Mouse (Mus musculus): ENCODE data around the gene Vps16. TPM values are rescaled to one million over a fixed set of nuclear protein-coding genes. Genes with fewer than 3 reads are reported as not detected.
A peak's percentile ranks its signal among the peaks of the same experiment; 100 is the strongest.

Vps16 gene
- polyA plus RNA-seq, 1 experiment from 2014 or later, result 35.2 TPM

DNA sequence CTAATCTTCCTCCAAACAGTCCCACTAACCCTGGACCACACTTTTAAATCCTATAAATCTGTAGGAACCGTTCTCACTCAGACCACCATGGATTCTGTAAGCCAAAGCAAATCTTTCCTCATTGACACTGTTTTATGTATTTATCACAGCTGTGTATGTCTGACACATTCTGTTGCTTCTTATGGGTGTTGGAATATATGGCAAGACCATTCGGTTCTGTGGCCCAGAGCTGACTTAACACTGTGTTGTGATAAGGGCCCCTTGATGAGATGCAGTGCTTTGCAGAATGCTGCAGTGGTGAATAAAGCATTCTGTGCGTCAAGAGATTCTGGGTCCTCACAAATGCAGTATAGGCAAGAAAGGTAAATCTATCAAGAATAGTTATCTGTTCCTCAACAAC, 8.0 kb downstream of the Vps16 start:
- no peak for TF ChIP-seq CTCF (IDR thresholded peaks at IDR 0.05; ENCODE audit: low read depth)
- H3K27ac ChIP-seq (ENCODE audit: low read depth, low read length), result no peak overlapping the region

DNA sequence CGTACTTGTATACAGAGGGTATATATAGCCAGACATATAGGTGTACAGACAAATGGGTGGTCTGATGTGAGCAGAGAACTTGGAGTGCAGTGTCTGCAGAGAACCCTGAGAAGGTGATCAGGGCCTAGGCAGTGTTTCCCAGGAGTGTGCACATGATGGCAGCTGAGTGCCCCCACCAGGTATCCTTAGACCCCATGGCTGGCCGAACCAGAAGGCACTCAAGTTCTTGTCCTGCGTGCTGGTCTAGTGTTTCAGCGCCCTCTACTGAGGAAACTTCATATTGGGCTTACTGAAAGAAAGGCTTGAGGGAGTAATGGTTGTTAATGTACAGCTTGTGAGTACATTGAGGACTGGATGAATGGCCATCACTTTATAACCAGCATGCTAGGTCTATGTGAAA, 9.0 kb downstream of the Vps16 start:
- Histone ChIP-seq H3K4me1 (replicated peaks; ENCODE audit: control insufficient read depth, insufficient read depth, low read length) (no peaks in the 10 kb centered on the region), H3K27ac (ENCODE audit: low read depth, low read length) (no peak overlapping the region), H3K9ac (ENCODE audit: low read depth, low read length) (no peak overlapping the region), H3K36me3 (ENCODE audit: control insufficient read depth, insufficient read depth) (peaks cover 9% of the 10 kb centered on the region), H3K9me3 (ENCODE audit: control insufficient read depth) (no peaks in the 10 kb centered on the region), H3K4me3 (ENCODE audit: low read depth, low read length) (no peak overlapping the region), H3K4me2 (replicated peaks; ENCODE audit: low read depth) (no peak overlapping the region), H3K27me3 (replicated peaks; ENCODE audit: control insufficient read depth, insufficient read depth, low read length) (no peaks in the 10 kb centered on the region)
- peak; percentile 81 for TF ChIP-seq CTCF (IDR thresholded peaks at IDR 0.05; ENCODE audit: low read depth)
- no peak for ATAC-seq
- 24% methylated on average over 4 of the region's 4 CpGs for WGBS

More for the DNA sequence above, 8.0 kb downstream of the Vps16 start:
- 83% methylated on average over 3 of the region's 3 CpGs for WGBS
- Histone ChIP-seq H3K9me3 (ENCODE audit: control insufficient read depth) (no peaks in the 10 kb centered on the region), H3K4me1 (replicated peaks; ENCODE audit: control insufficient read depth, insufficient read depth, low read length) (no peaks in the 10 kb centered on the region), H3K27me3 (replicated peaks; ENCODE audit: control insufficient read depth, insufficient read depth, low read length) (no peaks in the 10 kb centered on the region), H3K9ac (ENCODE audit: low read depth, low read length) (no peak overlapping the region), H3K4me2 (replicated peaks; ENCODE audit: low read depth) (no peak overlapping the region), H3K36me3 (ENCODE audit: control insufficient read depth, insufficient read depth) (no peaks in the 10 kb centered on the region), H3K4me3 (ENCODE audit: low read depth, low read length) (no peak overlapping the region)
- no peak for ATAC-seq

- H3K9ac ChIP-seq (ENCODE audit: low read depth, low read length), result no peak overlapping the region
- TF ChIP-seq CTCF (IDR thresholded peaks at IDR 0.05; ENCODE audit: low read depth), result no peak
- H3K27me3 ChIP-seq (replicated peaks; ENCODE audit: control insufficient read depth, insufficient read depth, low read length), result no peaks in the 10 kb centered on the region
- no peaks in the 10 kb centered on the region for H3K4me1 ChIP-seq (replicated peaks; ENCODE audit: control insufficient read depth, insufficient read depth, low read length)
- H3K4me2 ChIP-seq (replicated peaks; ENCODE audit: low read depth), result no peak overlapping the region
- no peak overlapping the region for H3K4me3 ChIP-seq (ENCODE audit: low read depth, low read length)
- H3K9me3 ChIP-seq (ENCODE audit: control insufficient read depth), result no peaks in the 10 kb centered on the region
- no peak overlapping the region for H3K27ac ChIP-seq (ENCODE audit: low read depth, low read length)
- ATAC-seq, result no peak
- WGBS, result 94% methylated on average over 1 of the region's 1 CpGs
- peaks cover 45% of the 10 kb centered on the region for H3K36me3 ChIP-seq (ENCODE audit: control insufficient read depth, insufficient read depth)
These were observed 12.6 kb downstream of the Vps16 start for GRCm38 (mm10) chr2:130436769-130437168.

GRCm38 (mm10) chr2:130438861-130439260, 14.7 kb downstream of the Vps16 start:
- no peaks in the 10 kb centered on the region for H3K27me3 ChIP-seq (replicated peaks; ENCODE audit: control insufficient read depth, insufficient read depth, low read length)
- H3K4me3 ChIP-seq (ENCODE audit: low read depth, low read length), result no peak overlapping the region
- H3K36me3 ChIP-seq (ENCODE audit: control insufficient read depth, insufficient read depth), result peaks cover 65% of the 10 kb centered on the region
- H3K9me3 ChIP-seq (ENCODE audit: control insufficient read depth), result no peaks in the 10 kb centered on the region
- no peak overlapping the region for H3K4me2 ChIP-seq (replicated peaks; ENCODE audit: low read depth)
- H3K9ac ChIP-seq (ENCODE audit: low read depth, low read length), result no peak overlapping the region
- TF ChIP-seq CTCF (IDR thresholded peaks at IDR 0.05; ENCODE audit: low read depth), result no peak
- H3K27ac ChIP-seq (ENCODE audit: low read depth, low read length), result no peak overlapping the region
- H3K4me1 ChIP-seq (replicated peaks; ENCODE audit: control insufficient read depth, insufficient read depth, low read length), result no peaks in the 10 kb centered on the region
- ATAC-seq, result no peak
- 87% methylated on average over 3 of the region's 3 CpGs for WGBS

DNA sequence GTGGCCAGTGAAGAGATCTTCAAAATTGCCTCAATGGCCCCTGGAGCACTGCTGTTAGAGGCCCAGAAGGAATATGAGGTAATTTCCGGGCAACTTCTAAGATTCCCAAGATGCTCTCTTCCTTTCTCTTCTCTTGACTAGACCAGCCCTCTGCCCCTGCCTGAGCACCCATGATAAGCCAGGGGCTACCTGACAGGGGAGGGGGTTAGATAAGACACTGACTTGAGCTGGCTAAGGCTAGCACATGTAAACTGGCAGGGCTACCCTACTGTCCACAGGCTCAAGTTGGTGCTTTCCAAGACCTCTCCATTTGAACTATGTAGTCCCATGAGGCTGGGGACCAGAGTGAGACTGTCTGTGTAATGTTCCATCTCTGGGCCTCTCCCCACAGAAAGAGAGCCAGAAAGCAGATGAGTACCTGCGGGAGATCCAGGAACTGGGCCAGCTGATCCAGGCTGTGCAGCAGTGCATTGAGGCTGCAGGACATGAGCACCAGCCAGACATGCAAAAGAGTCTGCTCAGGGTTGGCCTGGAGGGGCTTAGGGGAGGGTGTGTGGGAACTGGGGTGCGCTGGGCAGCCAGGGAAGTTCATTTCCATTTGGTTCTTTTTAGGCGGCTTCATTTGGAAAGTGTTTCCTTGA, 15.8 kb downstream of the Vps16 start:
- peaks cover 66% of the 10 kb centered on the region for H3K36me3 ChIP-seq (ENCODE audit: control insufficient read depth, insufficient read depth)

DNA sequence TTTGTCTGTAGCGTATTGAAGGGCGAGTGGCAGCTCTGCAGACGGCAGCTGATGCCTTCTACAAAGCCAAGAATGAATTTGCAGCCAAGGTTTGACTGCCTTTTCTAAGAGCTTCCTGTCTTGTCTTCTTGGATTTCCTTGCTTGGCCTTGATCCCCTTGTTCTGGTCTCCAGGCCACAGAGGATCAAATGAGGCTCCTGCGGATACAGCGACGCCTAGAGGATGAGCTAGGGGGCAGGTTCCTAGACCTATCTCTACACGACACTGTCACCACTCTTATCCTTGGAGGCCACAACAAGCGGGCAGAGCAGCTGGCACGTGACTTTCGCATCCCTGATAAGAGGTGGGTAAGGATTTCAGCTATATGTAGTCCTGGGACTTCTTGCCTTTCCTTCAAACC, 18.0 kb downstream of the Vps16 start:
- Histone ChIP-seq H3K4me2 (replicated peaks; ENCODE audit: low read depth) (no peak overlapping the region), H3K4me3 (ENCODE audit: low read depth, low read length) (no peak overlapping the region), H3K4me1 (replicated peaks; ENCODE audit: control insufficient read depth, insufficient read depth, low read length) (no peaks in the 10 kb centered on the region), H3K9ac (ENCODE audit: low read depth, low read length) (no peak overlapping the region), H3K36me3 (ENCODE audit: control insufficient read depth, insufficient read depth) (peaks cover 66% of the 10 kb centered on the region), H3K27ac (ENCODE audit: low read depth, low read length) (no peak overlapping the region), H3K9me3 (ENCODE audit: control insufficient read depth) (no peaks in the 10 kb centered on the region), H3K27me3 (replicated peaks; ENCODE audit: control insufficient read depth, insufficient read depth, low read length) (no peaks in the 10 kb centered on the region)
- ATAC-seq, result no peak
- no peak for TF ChIP-seq CTCF (IDR thresholded peaks at IDR 0.05; ENCODE audit: low read depth)
- 85% methylated on average over 10 of the region's 10 CpGs for WGBS

More for the DNA sequence above, 15.8 kb downstream of the Vps16 start:
- ATAC-seq, result no peak
- TF ChIP-seq CTCF (IDR thresholded peaks at IDR 0.05; ENCODE audit: low read depth), result no peak
- no peak overlapping the region for H3K9ac ChIP-seq (ENCODE audit: low read depth, low read length)
- H3K9me3 ChIP-seq (ENCODE audit: control insufficient read depth), result no peaks in the 10 kb centered on the region
- no peak overlapping the region for H3K4me3 ChIP-seq (ENCODE audit: low read depth, low read length)
- no peak overlapping the region for H3K27ac ChIP-seq (ENCODE audit: low read depth, low read length)
- no peaks in the 10 kb centered on the region for H3K27me3 ChIP-seq (replicated peaks; ENCODE audit: control insufficient read depth, insufficient read depth, low read length)
- 96% methylated on average over 4 of the region's 4 CpGs for WGBS
- no peaks in the 10 kb centered on the region for H3K4me1 ChIP-seq (replicated peaks; ENCODE audit: control insufficient read depth, insufficient read depth, low read length)
- no peak overlapping the region for H3K4me2 ChIP-seq (replicated peaks; ENCODE audit: low read depth)
